12 mouse cellular contexts compared by ENCODE assay signal in the genomic region with DNA sequence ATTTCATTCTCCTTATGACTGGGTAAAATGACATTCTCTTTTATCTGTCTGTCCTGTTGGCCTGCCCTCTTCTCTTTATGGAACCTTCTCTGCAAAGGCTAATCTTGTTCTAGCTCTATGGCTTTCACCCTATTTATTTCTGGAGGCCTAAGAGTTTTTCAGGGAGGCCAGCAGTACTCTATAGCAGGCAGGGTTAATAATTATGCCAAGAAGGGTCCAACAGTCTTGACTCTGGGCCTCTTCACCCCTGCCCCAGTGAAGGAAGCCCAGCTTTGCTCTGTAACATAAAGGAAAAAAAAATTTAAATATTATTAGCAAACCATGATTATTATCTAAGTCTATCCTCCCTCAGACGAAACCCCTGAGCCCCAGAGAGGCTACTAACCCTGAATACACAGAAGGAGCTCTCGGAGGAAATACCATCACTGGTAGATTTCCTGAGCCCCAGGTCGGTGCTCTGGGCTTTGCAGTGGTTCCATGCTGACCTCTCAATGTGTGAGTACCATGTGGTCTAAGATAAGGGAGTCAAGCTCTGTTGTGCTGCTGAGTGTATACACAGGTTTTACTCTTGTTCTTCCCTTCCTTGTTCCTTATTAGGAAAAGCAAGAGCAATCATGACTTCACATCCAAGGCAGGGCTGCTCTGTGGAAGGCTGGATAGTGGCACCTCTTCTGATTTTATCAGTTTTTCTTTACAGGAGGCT. TPM values are rescaled to one million over a fixed set of nuclear protein-coding genes. Genes with fewer than 3 reads are reported as not detected.
A peak's percentile ranks its signal among the peaks of the same experiment; 100 is the strongest.
DNase-seq lines count a peak whose midpoint lies in the region; ATAC-seq and TF ChIP-seq lines count a peak whose summit lies in the region.
"Had no signal": no experiment of that assay in that cellular context is flagged by ENCODE, and none has a peak within 500 bp of the region (broad histone marks: within the 10 kb centered on the region; RNA-seq: fewer than 3 reads in every experiment).

No protein-coding gene starts in this region.

- H3K4me3 ChIP-seq in forebrain, embryonic 13.5 days = no peak overlapping the region
- H3K4me3 ChIP-seq in hindbrain, postnatal 0 days (ENCODE audit: low read length) = no peak overlapping the region
- no peak overlapping the region for H3K4me3 ChIP-seq in midbrain, embryonic 15.5 days
- H3K4me3 ChIP-seq: liver, embryonic 13.5 days; myocyte had no signal

- H3K9me3 ChIP-seq in forebrain, embryonic 13.5 days (replicated peaks) = no peaks in the 10 kb centered on the region
- no peaks in the 10 kb centered on the region for H3K9me3 ChIP-seq in hindbrain, postnatal 0 days (ENCODE audit: low read length)
- H3K9me3 ChIP-seq in midbrain, embryonic 15.5 days = no peaks in the 10 kb centered on the region
- H3K9me3 ChIP-seq: liver, embryonic 13.5 days had no signal

- H3K27me3 ChIP-seq in forebrain, embryonic 13.5 days = no peaks in the 10 kb centered on the region
- no peaks in the 10 kb centered on the region for H3K27me3 ChIP-seq in hindbrain, postnatal 0 days (ENCODE audit: insufficient read depth, low read length)
- no peaks in the 10 kb centered on the region for H3K27me3 ChIP-seq in midbrain, embryonic 15.5 days (replicated peaks)
- H3K27me3 ChIP-seq: liver, embryonic 13.5 days had no signal

- no peak for ATAC-seq in forebrain, embryonic 13.5 days
- ATAC-seq in hindbrain, postnatal 0 days = no peak
- no peak for ATAC-seq in midbrain, embryonic 15.5 days (replicated peaks)
- no peak for ATAC-seq in activated CD4-positive, CD25-positive, alpha-beta regulatory T cell, adult 4 months

- peak; percentile 90 for DNase-seq in 416B (ENCODE audit: low read depth)
- DNase-seq in hindbrain, postnatal 0 days (ENCODE audit: low spot score) = no peak
- no peak for DNase-seq in frontal cortex, postnatal 25 days (ENCODE audit: low spot score in 2 of 2)
- DNase-seq in frontal cortex, postnatal 36 days (ENCODE audit: low spot score in 2 of 2) = no peak
- no peak for DNase-seq in right cerebral cortex, adult 18-20 months
- DNase-seq: heart, postnatal 14 days; liver, embryonic 13.5 days; thymus, postnatal 4 days had no signal

- H3K9ac ChIP-seq in forebrain, embryonic 13.5 days = no peak overlapping the region
- H3K9ac ChIP-seq in hindbrain, postnatal 0 days (replicated peaks; ENCODE audit: low read length) = no peak overlapping the region
- peak overlapping the region; percentile 8; the same call in 1 of the 2 replicates for H3K9ac ChIP-seq in midbrain, embryonic 15.5 days
- H3K9ac ChIP-seq: liver, embryonic 13.5 days had no signal

- H3K4me2 ChIP-seq in forebrain, embryonic 13.5 days = peak overlapping the region; percentile 76; the same call in 1 of the 2 replicates
- H3K4me2 ChIP-seq in hindbrain, postnatal 0 days (ENCODE audit: low read depth, low read length) = no peak overlapping the region
- peak overlapping the region; percentile 68 for H3K4me2 ChIP-seq in midbrain, embryonic 15.5 days
- H3K4me2 ChIP-seq: liver, embryonic 13.5 days had no signal

- no peak for TF ChIP-seq CTCF in hindbrain, postnatal 0 days (IDR thresholded peaks at IDR 0.05; ENCODE audit: low read depth)

- 71% methylated on average over 3 of the region's 3 CpGs for WGBS in forebrain, embryonic 13.5 days
- 62% methylated on average over 3 of the region's 3 CpGs for WGBS in hindbrain, postnatal 0 days
- 51% methylated on average over 3 of the region's 3 CpGs for WGBS in midbrain, embryonic 15.5 days

- H3K4me1 ChIP-seq in forebrain, embryonic 13.5 days = peaks cover 40% of the 10 kb centered on the region
- H3K4me1 ChIP-seq in hindbrain, postnatal 0 days (ENCODE audit: insufficient read depth, low read length) = peaks cover 20% of the 10 kb centered on the region
- peaks cover 25% of the 10 kb centered on the region for H3K4me1 ChIP-seq in midbrain, embryonic 15.5 days

- H3K36me3 ChIP-seq in forebrain, embryonic 13.5 days (ENCODE audit: poor library complexity, severe bottlenecking) = no peaks in the 10 kb centered on the region
- H3K36me3 ChIP-seq in hindbrain, postnatal 0 days (ENCODE audit: insufficient read depth, low read length) = no peaks in the 10 kb centered on the region
- H3K36me3 ChIP-seq in midbrain, embryonic 15.5 days (replicated peaks) = no peaks in the 10 kb centered on the region
- H3K36me3 ChIP-seq: liver, embryonic 13.5 days had no signal

- peak overlapping the region; percentile 87 for H3K27ac ChIP-seq in forebrain, embryonic 13.5 days
- H3K27ac ChIP-seq in hindbrain, postnatal 0 days = peak overlapping the region; percentile 83
- H3K27ac ChIP-seq in midbrain, embryonic 15.5 days = peak overlapping the region; percentile 92
- H3K27ac ChIP-seq: liver, embryonic 13.5 days had no signal

RNA-seq across cellular contexts. Expression of a gene that starts 1.6 kb away (rescaled TPM):
- 15.3 and 17.4 TPM in 2 replicates for polyA plus RNA-seq in forebrain, embryonic 13.5 days (2015; fragmentation: Nextera tagmentation; extraction: Ambion mirVana)
- 77.3 and 87.2 TPM in 2 replicates for total RNA-seq in hindbrain, postnatal 0 days (2014; rRNA removed)
- polyA plus RNA-seq in hindbrain, postnatal 0 days (2015; fragmentation: Nextera tagmentation; extraction: Ambion mirVana) = 19.9 and 21.3 TPM in 2 replicates
- polyA plus RNA-seq in midbrain, embryonic 15.5 days (2015; fragmentation: Nextera tagmentation; extraction: Ambion mirVana) = 25.8 and 29.1 TPM in 2 replicates
- polyA plus RNA-seq in activated CD4-positive, CD25-positive, alpha-beta regulatory T cell, adult 4 months (2017; shearing (Covaris generic)) = under 1 TPM; 0.06 to 0.08 TPM

Comparison
In these comparisons a context has a peak if more than half of its experiments do, and no peak if none do; other contexts are left out.
1. RNA of a gene that starts 1.6 kb away (polyA plus RNA-seq): 25.8 to 29.1 TPM in midbrain, embryonic 15.5 days, 19.9 to 21.3 TPM in hindbrain, postnatal 0 days and 15.3 to 17.4 TPM in forebrain, embryonic 13.5 days; 0.06 to 0.08 TPM in activated CD4-positive, CD25-positive, alpha-beta regulatory T cell, adult 4 months; every median in the first group is over 10 times any median in the second.
2. Peak in every context shown above with its lines, with median percentiles within 50 percentile points of each other: H3K27ac ChIP-seq.